Mouse (Mus musculus): ENCODE measurements around the gene Tfip11. TPM values are rescaled to one million over a fixed set of nuclear protein-coding genes. Genes with fewer than 3 reads are reported as not detected.

The Tfip11 gene
- total RNA-seq (2023): 69.3 TPM

GRCm38 (mm10) chr5:112325546-112326445, at the start of gene Tfip11:
Gene Tfip11 (plus strand): TSS chr5:112326358.

GRCm38 (mm10) chr5:112342463-112343204, 16.5 kb downstream of the Tfip11 start, which contains the start of the genes Srrd and Hps4:
Gene Srrd (minus strand): TSS chr5:112343040.
Gene Hps4 (plus strand): TSS chr5:112343083.

GRCm38 (mm10) chr5:112355910-112356309, 29.8 kb downstream of the Tfip11 start, which contains the start of gene Gm6583:
Gene Gm6583 (minus strand): TSS chr5:112356033.

Other genes starting within 250 kb of the Tfip11 start
- not detected for gene Cryba4, start 73.8 kb upstream of the Tfip11 start, total RNA-seq (2023)
- not detected for gene Crybb1, start 70.5 kb upstream of the Tfip11 start, total RNA-seq (2023)
- gene Tpst2, start 49.7 kb upstream of the Tfip11 start, total RNA-seq (2023): 178 TPM
- 25.3 TPM for gene Srrd, start 16.7 kb downstream of the Tfip11 start, total RNA-seq (2023)
- 20.0 TPM for gene Hps4, start 16.7 kb downstream of the Tfip11 start, total RNA-seq (2023)
- not detected for gene Gm6583, start 29.7 kb downstream of the Tfip11 start, total RNA-seq (2023)
- gene Asphd2, start 68.5 kb downstream of the Tfip11 start, total RNA-seq (2023): not detected
- not detected for gene Gm6588, start 123.1 kb downstream of the Tfip11 start, total RNA-seq (2023)

All from CD8-positive naive resting alpha-beta T cell, adult 57 days (primary cell).